Mouse (Mus musculus): ENCODE results near the gene Slpi. TPM values are rescaled to one million over a fixed set of nuclear protein-coding genes. Genes with fewer than 3 reads are reported as not detected.

Slpi gene
- polyA plus RNA-seq, 1 experiment from 2014 or later, result 1.00 TPM

DNA sequence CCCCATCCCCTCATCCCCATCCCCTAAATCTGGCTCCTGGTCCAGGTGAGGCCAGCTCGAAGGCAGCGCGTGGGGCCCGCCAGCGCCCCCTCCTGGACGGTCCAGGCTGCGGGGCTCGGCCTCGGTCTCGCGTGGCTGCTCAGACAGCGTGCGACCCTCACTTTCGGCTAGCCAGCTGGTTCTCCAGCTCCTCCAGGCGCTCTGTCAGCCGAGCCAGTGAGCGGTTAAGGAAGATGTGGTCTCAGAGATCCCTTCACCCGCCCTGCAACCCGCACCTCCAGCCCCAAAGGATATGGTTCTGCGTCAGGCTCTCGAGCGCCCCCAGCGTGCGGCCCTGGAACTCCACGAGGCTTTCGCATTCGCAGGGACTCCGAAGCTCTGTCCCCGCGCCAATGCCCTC, 604 bp upstream of the Slpi start:
- peak overlapping the region; percentile 61 for H3K4me2 ChIP-seq (replicated peaks; ENCODE audit: low read depth, low read length)
- H3K9ac ChIP-seq (replicated peaks; ENCODE audit: low read length), result 0 out of 2 replicates have a peak overlapping the region, but pooled peaks have one; percentile 40
- H3K27ac ChIP-seq (ENCODE audit: low read length), result no peak overlapping the region
- no peaks in the 10 kb centered on the region for H3K9me3 ChIP-seq (ENCODE audit: low read length)
- peak; percentile 71 for ATAC-seq (ENCODE audit: low FRiP score, low TSS enrichment)
- 0% methylated on average over 30 of the region's 30 CpGs for WGBS
- H3K4me3 ChIP-seq (ENCODE audit: low read length), result peak overlapping the region; percentile 51
- no peaks in the 10 kb centered on the region for H3K36me3 ChIP-seq (ENCODE audit: insufficient read depth, low read length)
- peaks cover 29% of the 10 kb centered on the region for H3K27me3 ChIP-seq (ENCODE audit: insufficient read depth, low read length)
- H3K4me1 ChIP-seq (ENCODE audit: insufficient read depth, low read length), result peaks cover 14% of the 10 kb centered on the region; the same call in 1 of the 2 replicates

DNA sequence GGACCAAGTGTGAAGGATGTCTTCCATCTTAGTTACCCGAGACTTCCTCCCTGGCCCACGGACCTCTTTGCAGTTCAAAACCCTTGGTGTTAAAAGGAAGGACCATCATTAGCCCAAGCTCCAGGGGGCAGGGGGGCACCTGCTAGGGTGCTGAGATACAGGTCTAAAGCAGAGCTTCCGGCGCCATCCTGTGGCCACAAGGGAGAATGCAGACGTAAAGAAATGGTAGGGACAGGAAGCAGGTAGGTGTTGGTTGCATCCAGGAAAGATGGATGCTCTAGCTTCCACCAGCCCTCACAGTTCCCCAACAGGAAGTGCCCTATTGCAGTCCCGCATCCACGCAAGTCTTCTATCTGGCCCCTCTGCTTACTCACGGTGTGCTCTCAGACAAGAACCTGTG, 1.9 kb downstream of the Slpi start:
- no peak overlapping the region for H3K4me2 ChIP-seq (replicated peaks; ENCODE audit: low read depth, low read length)
- 6% methylated on average over 8 of the region's 8 CpGs for WGBS
- ATAC-seq (ENCODE audit: low FRiP score, low TSS enrichment), result no peak

DNA sequence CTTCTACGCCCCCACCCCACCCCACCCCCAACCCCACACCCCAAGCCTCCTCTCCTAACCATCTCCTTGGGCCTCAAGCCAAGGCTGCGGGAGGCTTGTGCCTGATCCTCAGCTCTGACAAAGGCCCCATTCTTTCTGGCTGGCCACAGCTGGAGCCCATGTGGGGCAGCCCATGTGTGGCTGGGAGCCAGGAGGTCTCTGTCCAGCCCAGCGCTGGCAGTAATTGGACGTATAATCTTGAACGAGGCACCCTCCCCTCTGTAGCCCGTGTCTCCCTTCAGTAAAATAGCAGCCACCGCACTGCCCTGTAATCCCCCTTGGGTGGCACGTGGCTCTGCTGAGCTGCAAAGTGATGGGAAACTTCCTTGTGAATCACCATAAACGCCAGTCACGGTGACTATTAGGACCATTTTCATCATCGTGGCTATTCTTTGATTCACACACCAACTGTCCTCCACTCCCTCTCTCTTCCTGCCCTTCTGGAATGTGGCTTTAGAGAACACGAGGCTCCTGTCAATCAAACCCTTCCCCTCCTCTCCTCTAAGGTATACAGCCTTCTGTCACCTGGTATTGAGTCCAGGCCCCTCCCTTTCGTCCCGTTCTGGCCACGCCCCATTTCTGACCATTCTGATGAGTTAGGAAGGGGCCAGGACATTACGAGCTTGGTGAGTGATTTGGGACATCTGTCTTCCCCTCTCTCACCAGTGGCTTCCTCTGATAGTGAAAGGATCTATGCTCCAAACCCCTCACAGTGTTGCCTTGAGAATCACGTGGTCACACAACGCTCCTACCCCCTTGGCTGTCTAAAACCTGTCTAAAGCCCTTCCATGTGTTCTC, 2.8 kb downstream of the Slpi start:
- H3K27me3 ChIP-seq (ENCODE audit: insufficient read depth, low read length), result peaks cover 29% of the 10 kb centered on the region

More for the DNA sequence above, 1.9 kb downstream of the Slpi start:
- no peaks in the 10 kb centered on the region for H3K9me3 ChIP-seq (ENCODE audit: low read length)
- H3K9ac ChIP-seq (replicated peaks; ENCODE audit: low read length), result no peak overlapping the region
- H3K27me3 ChIP-seq (ENCODE audit: insufficient read depth, low read length), result peaks cover 29% of the 10 kb centered on the region
- H3K4me3 ChIP-seq (ENCODE audit: low read length), result no peak overlapping the region
- H3K36me3 ChIP-seq (ENCODE audit: insufficient read depth, low read length), result no peaks in the 10 kb centered on the region
- H3K27ac ChIP-seq (ENCODE audit: low read length), result no peak overlapping the region
- peaks cover 14% of the 10 kb centered on the region; the same call in 1 of the 2 replicates for H3K4me1 ChIP-seq (ENCODE audit: insufficient read depth, low read length)

DNA sequence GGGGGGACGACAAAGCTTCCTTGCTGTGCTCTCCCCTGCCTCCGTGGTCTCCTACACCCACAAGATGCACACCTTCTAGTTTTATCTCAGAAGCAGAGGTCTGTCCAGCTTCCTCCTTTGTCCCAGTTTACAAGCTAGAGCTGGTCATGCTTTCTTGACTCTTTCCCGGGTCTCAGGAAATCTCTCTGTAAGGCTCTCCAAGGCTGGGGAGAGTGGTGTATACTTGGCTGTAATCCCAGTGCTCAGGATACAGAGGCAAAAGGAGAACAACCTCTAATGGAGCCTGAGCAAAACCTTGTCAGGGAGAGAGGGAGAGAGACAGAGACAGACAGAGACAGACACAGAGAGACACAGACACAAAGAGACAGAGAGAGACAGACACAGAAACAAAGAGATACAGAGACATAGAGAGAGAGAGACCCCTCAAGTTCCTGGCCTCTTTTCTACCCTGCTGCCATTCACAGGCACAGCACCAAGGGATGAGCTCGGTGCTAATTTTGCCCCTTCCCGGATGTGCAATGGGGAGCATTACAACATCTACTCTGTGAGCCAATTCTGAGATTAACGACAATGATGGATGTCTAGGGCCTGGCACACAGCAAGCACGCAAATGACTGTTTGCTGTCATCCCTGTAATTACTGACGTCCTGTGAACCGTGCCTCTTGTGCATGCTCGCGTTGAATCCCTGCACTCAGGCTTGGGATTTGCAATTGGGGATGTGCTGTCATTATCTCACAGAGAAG, 5.1 kb downstream of the Slpi start:
- H3K4me2 ChIP-seq (replicated peaks; ENCODE audit: low read depth, low read length), result no peak overlapping the region
- H3K27ac ChIP-seq (ENCODE audit: low read length), result no peak overlapping the region
- H3K27me3 ChIP-seq (ENCODE audit: insufficient read depth, low read length), result peaks cover 20% of the 10 kb centered on the region
- no peak overlapping the region for H3K9ac ChIP-seq (replicated peaks; ENCODE audit: low read length)
- WGBS, result 58% methylated on average over 11 of the region's 11 CpGs
- no peaks in the 10 kb centered on the region for H3K9me3 ChIP-seq (ENCODE audit: low read length)
- ATAC-seq (ENCODE audit: low FRiP score, low TSS enrichment), result no peak
- no peaks in the 10 kb centered on the region for H3K36me3 ChIP-seq (ENCODE audit: insufficient read depth, low read length)
- peaks cover 9% of the 10 kb centered on the region; the same call in 1 of the 2 replicates for H3K4me1 ChIP-seq (ENCODE audit: insufficient read depth, low read length)
- no peak overlapping the region for H3K4me3 ChIP-seq (ENCODE audit: low read length)

More for the DNA sequence above, 2.8 kb downstream of the Slpi start:
- 0 out of 2 replicates have a peak overlapping the region, but pooled peaks have one; percentile 4 for H3K4me3 ChIP-seq (ENCODE audit: low read length)
- ATAC-seq (ENCODE audit: low FRiP score, low TSS enrichment), result peak; percentile 32; the same call in 1 of the 2 replicates
- WGBS, result 17% methylated on average over 18 of the region's 18 CpGs
- H3K4me1 ChIP-seq (ENCODE audit: insufficient read depth, low read length), result peaks cover 14% of the 10 kb centered on the region; the same call in 1 of the 2 replicates
- no peak overlapping the region for H3K27ac ChIP-seq (ENCODE audit: low read length)
- H3K36me3 ChIP-seq (ENCODE audit: insufficient read depth, low read length), result no peaks in the 10 kb centered on the region
- peak overlapping the region; percentile 7; the same call in 1 of the 2 replicates for H3K4me2 ChIP-seq (replicated peaks; ENCODE audit: low read depth, low read length)
- no peaks in the 10 kb centered on the region for H3K9me3 ChIP-seq (ENCODE audit: low read length)
- H3K9ac ChIP-seq (replicated peaks; ENCODE audit: low read length), result no peak overlapping the region

DNA sequence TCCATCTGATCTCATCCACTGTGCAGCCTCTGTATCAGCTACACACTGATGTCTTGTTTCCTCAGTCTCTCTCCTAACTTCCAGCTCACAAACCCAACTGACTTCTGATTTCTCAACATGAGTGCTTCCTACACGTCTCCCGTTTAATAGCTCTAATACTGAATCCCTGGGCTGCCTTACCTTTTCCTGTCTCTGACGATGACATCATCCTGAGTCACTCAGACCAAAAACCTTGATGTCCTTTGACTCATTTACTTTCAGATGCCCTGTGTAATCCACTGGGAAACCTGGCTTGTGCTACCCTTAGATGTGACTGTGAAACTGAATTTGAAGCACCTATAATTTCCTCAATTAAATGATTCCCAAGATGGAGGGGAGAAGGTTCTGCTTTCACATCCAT, 5.9 kb downstream of the Slpi start:
- Histone ChIP-seq H3K9me3 (ENCODE audit: low read length) (no peaks in the 10 kb centered on the region), H3K9ac (replicated peaks; ENCODE audit: low read length) (no peak overlapping the region), H3K27ac (ENCODE audit: low read length) (no peak overlapping the region), H3K4me2 (replicated peaks; ENCODE audit: low read depth, low read length) (no peak overlapping the region), H3K27me3 (ENCODE audit: insufficient read depth, low read length) (peaks cover 11% of the 10 kb centered on the region), H3K36me3 (ENCODE audit: insufficient read depth, low read length) (no peaks in the 10 kb centered on the region), H3K4me1 (ENCODE audit: insufficient read depth, low read length) (peaks cover 8% of the 10 kb centered on the region; the same call in 1 of the 2 replicates), H3K4me3 (ENCODE audit: low read length) (no peak overlapping the region)
- WGBS, result 75% methylated on average over 3 of the region's 3 CpGs
- no peak for ATAC-seq (ENCODE audit: low FRiP score, low TSS enrichment)

DNA sequence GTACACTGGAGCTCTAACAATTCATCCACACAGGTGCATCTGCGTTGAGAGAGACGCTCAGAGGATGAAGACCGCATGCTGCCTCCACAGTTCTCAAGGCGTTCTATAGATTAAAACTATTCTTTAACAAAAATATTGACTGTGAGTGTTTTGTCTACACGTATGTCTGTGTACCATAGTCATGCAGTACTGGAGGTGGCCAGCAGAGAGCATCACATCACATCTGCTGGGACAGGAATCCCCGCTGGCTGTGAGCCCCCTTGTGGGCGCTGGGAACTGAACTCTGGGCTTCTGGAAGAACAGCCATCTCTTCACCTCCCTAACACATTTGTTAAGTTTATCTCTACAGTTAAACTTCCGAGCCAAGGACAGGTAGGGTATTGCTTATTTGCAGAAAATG, 7.2 kb downstream of the Slpi start:
- H3K4me3 ChIP-seq (ENCODE audit: low read length), result no peak overlapping the region
- no peak overlapping the region for H3K27ac ChIP-seq (ENCODE audit: low read length)
- no peaks in the 10 kb centered on the region for H3K9me3 ChIP-seq (ENCODE audit: low read length)
- 81% methylated on average over 8 of the region's 8 CpGs for WGBS
- H3K27me3 ChIP-seq (ENCODE audit: insufficient read depth, low read length), result peaks cover 3% of the 10 kb centered on the region; the same call in 1 of the 2 replicates
- no peak overlapping the region for H3K9ac ChIP-seq (replicated peaks; ENCODE audit: low read length)
- H3K36me3 ChIP-seq (ENCODE audit: insufficient read depth, low read length), result no peaks in the 10 kb centered on the region
- no peak overlapping the region for H3K4me2 ChIP-seq (replicated peaks; ENCODE audit: low read depth, low read length)
- peaks cover 8% of the 10 kb centered on the region; the same call in 1 of the 2 replicates for H3K4me1 ChIP-seq (ENCODE audit: insufficient read depth, low read length)
- no peak for ATAC-seq (ENCODE audit: low FRiP score, low TSS enrichment)

DNA sequence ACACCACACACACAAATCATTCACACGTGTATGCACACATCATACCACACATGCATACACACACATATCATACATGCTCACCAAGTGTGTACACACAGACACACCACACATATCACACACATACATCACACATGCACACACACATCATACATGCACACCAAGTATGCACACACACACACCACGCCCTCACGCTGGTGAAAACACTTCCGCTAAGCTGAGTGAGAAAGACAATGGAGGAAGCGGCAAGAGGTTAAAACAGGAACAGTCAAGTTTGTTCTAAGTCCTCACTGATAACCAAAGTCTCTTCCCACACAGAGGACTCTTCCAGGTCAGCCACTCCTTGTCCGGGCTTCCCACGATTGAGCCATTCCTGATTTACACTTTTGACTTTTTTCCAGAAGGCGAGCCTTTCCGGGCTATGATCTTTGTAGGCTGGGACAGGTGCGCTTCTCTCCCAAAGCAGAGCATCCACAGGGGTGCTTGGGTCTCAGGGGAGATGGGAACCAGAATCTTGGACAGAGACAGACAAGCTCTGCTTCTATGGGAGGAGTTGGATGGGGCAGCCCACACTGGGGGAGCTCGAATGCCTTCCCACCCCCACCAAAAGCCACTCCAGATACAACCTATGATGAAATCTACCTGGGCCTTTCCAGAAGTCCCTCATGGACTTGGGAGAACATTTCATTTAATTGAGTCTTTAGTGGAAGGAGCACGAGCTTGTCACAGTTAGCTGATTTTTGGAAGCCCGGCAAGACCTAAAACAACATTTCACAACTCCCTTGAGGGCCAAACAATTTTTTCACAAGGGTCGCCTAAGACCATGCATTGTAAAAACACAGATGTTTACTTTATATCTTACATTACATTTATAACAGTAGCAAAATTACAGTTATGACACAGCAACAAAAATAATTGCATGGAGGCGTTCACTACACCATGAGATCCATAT, 11.1 kb downstream of the Slpi start:
- 80% methylated on average over 15 of the region's 15 CpGs for WGBS
- no peak overlapping the region for H3K4me2 ChIP-seq (replicated peaks; ENCODE audit: low read depth, low read length)
- no peak for ATAC-seq (ENCODE audit: low FRiP score, low TSS enrichment)
- H3K27me3 ChIP-seq (ENCODE audit: insufficient read depth, low read length), result no peaks in the 10 kb centered on the region
- H3K4me3 ChIP-seq (ENCODE audit: low read length), result no peak overlapping the region
- no peaks in the 10 kb centered on the region for H3K9me3 ChIP-seq (ENCODE audit: low read length)
- H3K4me1 ChIP-seq (ENCODE audit: insufficient read depth, low read length), result no peaks in the 10 kb centered on the region
- H3K27ac ChIP-seq (ENCODE audit: low read length), result no peak overlapping the region
- no peaks in the 10 kb centered on the region for H3K36me3 ChIP-seq (ENCODE audit: insufficient read depth, low read length)
- H3K9ac ChIP-seq (replicated peaks; ENCODE audit: low read length), result no peak overlapping the region

DNA sequence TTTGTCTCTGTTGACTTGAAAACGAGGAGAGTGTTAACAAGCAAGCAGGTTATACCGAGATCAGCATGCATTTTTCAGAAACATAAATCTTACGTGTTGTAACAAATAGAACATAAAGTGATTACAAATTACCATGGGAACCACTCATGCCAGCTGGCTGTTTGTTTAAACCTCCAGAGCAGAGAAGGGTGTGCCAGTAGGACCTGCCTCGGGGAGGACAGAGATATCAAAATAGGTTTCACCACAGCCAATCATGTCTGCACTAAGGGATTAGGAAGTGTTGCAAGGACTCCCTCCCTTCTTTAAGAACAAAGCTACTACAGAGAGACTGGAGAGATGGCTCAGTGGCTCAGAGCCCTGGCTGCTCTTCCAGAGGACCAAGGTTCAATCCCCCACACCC, 15.7 kb downstream of the Slpi start:
- H3K4me1 ChIP-seq (ENCODE audit: insufficient read depth, low read length), result no peaks in the 10 kb centered on the region
- ATAC-seq (ENCODE audit: low FRiP score, low TSS enrichment), result no peak
- no peaks in the 10 kb centered on the region for H3K9me3 ChIP-seq (ENCODE audit: low read length)
- no peaks in the 10 kb centered on the region for H3K36me3 ChIP-seq (ENCODE audit: insufficient read depth, low read length)
- no peak overlapping the region for H3K4me2 ChIP-seq (replicated peaks; ENCODE audit: low read depth, low read length)
- no peaks in the 10 kb centered on the region for H3K27me3 ChIP-seq (ENCODE audit: insufficient read depth, low read length)
- H3K4me3 ChIP-seq (ENCODE audit: low read length), result no peak overlapping the region
- WGBS, result 48% methylated on average over 4 of the region's 4 CpGs
- H3K27ac ChIP-seq (ENCODE audit: low read length), result no peak overlapping the region
- no peak overlapping the region for H3K9ac ChIP-seq (replicated peaks; ENCODE audit: low read length)

DNA sequence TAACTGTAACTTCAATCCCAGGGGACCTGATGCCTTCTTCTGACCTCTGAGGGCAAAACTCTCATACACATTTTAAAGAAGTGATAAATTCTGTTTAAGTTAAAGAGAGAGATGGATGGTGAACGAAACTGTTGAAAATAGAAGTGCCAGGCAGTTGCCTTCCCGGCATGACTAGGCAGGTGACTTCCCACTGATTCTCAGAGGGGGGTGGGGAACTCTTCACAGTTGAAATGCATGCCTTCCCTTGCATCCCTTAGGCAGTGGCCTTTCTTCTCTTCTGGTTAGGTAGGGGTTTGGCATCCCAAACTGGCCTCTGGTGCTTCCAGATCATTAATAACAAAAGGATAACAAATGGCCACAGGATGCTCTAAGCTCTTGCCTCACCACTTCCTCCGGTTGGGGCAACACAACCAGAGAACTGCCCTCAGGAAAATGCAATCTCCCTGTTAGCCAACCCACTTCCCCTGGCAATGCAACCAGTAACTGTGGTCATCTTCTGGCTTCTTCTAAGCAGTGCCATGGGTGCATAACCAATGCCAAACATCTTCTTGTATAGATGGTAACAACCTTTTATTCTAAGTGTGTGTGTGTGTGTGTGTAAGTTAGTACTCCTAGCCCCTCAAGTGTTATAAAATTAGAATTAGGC, 16.4 kb downstream of the Slpi start:
- H3K9ac ChIP-seq (replicated peaks; ENCODE audit: low read length), result no peak overlapping the region
- H3K27me3 ChIP-seq (ENCODE audit: insufficient read depth, low read length), result no peaks in the 10 kb centered on the region
- H3K27ac ChIP-seq (ENCODE audit: low read length), result no peak overlapping the region
- H3K4me2 ChIP-seq (replicated peaks; ENCODE audit: low read depth, low read length), result no peak overlapping the region
- no peak for ATAC-seq (ENCODE audit: low FRiP score, low TSS enrichment)
- no peak overlapping the region for H3K4me3 ChIP-seq (ENCODE audit: low read length)
- WGBS, result 27% methylated on average over 3 of the region's 3 CpGs
- no peaks in the 10 kb centered on the region for H3K9me3 ChIP-seq (ENCODE audit: low read length)
- no peaks in the 10 kb centered on the region for H3K4me1 ChIP-seq (ENCODE audit: insufficient read depth, low read length)
- no peaks in the 10 kb centered on the region for H3K36me3 ChIP-seq (ENCODE audit: insufficient read depth, low read length)

Measured in kidney, embryonic 16.5 days (tissue).